Mouse (Mus musculus) lung, embryonic 14.5 days (tissue): ENCODE results near the gene Tor1b. TPM values are rescaled to one million over a fixed set of nuclear protein-coding genes. Genes with fewer than 3 reads are reported as not detected.
A peak's percentile ranks its signal among the peaks of the same experiment; 100 is the strongest.

Experiments used
- ATAC-seq: fragments of 200-750 bp; cut with Nextera tagmentation; 2 replicates; pipeline ENCODE4 v1.8.0; 2017; ENCODE audit warnings: mild to moderate bottlenecking, moderate TSS enrichment, moderate library complexity; ENCODE audit not compliant: insufficient read depth
- DNase-seq: peaks from one replicate; pipeline ENCODE4 v3.0.0-alpha.2; 2015
- H3K27ac ChIP-seq: fragments of 300-500 bp; sonication (generic); 2 replicates; pipeline ENCODE4 v1.5.1; 2014; ENCODE audit warnings: low read depth, mild to moderate bottlenecking, moderate library complexity
- H3K27me3 ChIP-seq: fragments of 300-500 bp; sonication (generic); 2 replicates; pipeline ENCODE4 v1.6.1; 2014; ENCODE audit warnings: low read length, control low read depth; ENCODE audit not compliant: insufficient read depth
- H3K36me3 ChIP-seq: fragments of 300-500 bp; sonication (generic); 2 replicates; pipeline ENCODE4 v1.6.1; 2014; ENCODE audit warnings: control low read depth; ENCODE audit not compliant: insufficient read depth
- H3K4me1 ChIP-seq: fragments of 300-500 bp; sonication (generic); 2 replicates; pipeline ENCODE4 v1.6.1; 2014; ENCODE audit warnings: antibody characterized with exemption, control low read depth; ENCODE audit not compliant: insufficient read depth
- H3K4me2 ChIP-seq: fragments of 300-500 bp; sonication (generic); 2 replicates; pipeline ENCODE4 v1.6.1; 2014; ENCODE audit warnings: mild to moderate bottlenecking
- H3K4me3 ChIP-seq: fragments of 300-500 bp; sonication (generic); 2 replicates; pipeline ENCODE4 v1.5.1; 2014; ENCODE audit warnings: low read depth, low read length
- H3K9ac ChIP-seq: fragments of 300-500 bp; sonication (generic); 2 replicates; pipeline ENCODE4 v1.6.1; 2014
- H3K9me3 ChIP-seq: fragments of 300-500 bp; sonication (generic); 2 replicates; pipeline ENCODE4 v1.6.1; 2016; ENCODE audit warnings: low read depth, low read length, control low read depth
- CTCF ChIP-seq: IDR thresholded peaks from 2 replicates; pipeline ENCODE4 v1.5.1; 2016; ENCODE audit warnings: antibody characterized with exemption, low read depth
- WGBS: fragments of 180-500 bp; shearing (Covaris S2); extraction: QIAGEN DNeasy Blood & Tissue Kit; methylation state at CpG from one replicate; pipeline ENCODE4 v1.1.7; 2014; 5-methylcytosine and 5-hydroxymethylcytosine counted together
- polyA plus RNA-seq: library from polyadenylated mRNA; unstranded; fragments of >200 nt; fragmentation: Nextera tagmentation; extraction: Ambion mirVana; gene quantifications from 2 replicates; pipeline ENCODE4 v1.2.1, GENCODE M21; 2014

Gene Tor1b
- polyA plus RNA-seq, 1 experiment from 2014 or later, result 41.0 TPM

DNA sequence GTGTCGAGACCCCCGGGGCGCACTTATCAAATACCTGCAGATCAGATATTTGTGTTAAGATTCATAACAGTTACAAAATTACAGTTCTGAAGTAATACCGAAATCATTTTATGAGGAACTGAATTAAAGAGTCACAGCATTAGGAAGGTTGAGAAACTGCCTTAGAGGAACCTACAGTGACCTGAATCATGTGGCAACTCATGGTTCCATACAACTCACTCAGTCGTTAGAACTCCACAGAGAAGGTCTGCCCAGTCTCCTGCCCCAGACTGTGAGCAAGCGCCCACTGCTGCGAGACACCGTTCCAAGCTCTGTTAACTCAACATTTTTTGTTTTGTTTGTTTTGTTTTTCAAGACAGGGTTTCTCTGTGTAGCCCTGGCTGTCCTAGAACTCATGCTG is 12.9 kb downstream of the Tor1b start:
- DNase-seq, result no peak
- H3K27ac ChIP-seq, result no peak overlapping the region
- no peak overlapping the region for H3K9ac ChIP-seq
- no peak for ATAC-seq
- no peak overlapping the region for H3K4me2 ChIP-seq
- TF ChIP-seq CTCF, result no peak
- peaks cover 54% of the 10 kb centered on the region for H3K36me3 ChIP-seq
- H3K4me1 ChIP-seq, result peaks cover 10% of the 10 kb centered on the region
- no peak overlapping the region for H3K4me3 ChIP-seq
- H3K9me3 ChIP-seq, result no peaks in the 10 kb centered on the region
- WGBS, result 91% methylated on average over 8 of the region's 8 CpGs
- H3K27me3 ChIP-seq, result no peaks in the 10 kb centered on the region

- H3K4me3 ChIP-seq, result peak overlapping the region; percentile 96
- DNase-seq (peak; percentile 5), ATAC-seq (no peak; the same call in 1 of the 2 replicates)
- peaks cover 43% of the 10 kb centered on the region for H3K36me3 ChIP-seq
- peak overlapping the region; percentile 89 for H3K9ac ChIP-seq
- H3K9me3 ChIP-seq, result no peaks in the 10 kb centered on the region
- H3K27ac ChIP-seq, result peak overlapping the region; percentile 72; the same call in 1 of the 2 replicates
- TF ChIP-seq CTCF, result no peak
- peaks cover 10% of the 10 kb centered on the region for H3K4me1 ChIP-seq
- 18% methylated on average over 16 of the region's 16 CpGs for WGBS
- no peaks in the 10 kb centered on the region for H3K27me3 ChIP-seq
- peak overlapping the region; percentile 93 for H3K4me2 ChIP-seq
Observed at GRCm38 (mm10) chr2:30966826-30967225, 14.1 kb downstream of the Tor1b start.

DNA sequence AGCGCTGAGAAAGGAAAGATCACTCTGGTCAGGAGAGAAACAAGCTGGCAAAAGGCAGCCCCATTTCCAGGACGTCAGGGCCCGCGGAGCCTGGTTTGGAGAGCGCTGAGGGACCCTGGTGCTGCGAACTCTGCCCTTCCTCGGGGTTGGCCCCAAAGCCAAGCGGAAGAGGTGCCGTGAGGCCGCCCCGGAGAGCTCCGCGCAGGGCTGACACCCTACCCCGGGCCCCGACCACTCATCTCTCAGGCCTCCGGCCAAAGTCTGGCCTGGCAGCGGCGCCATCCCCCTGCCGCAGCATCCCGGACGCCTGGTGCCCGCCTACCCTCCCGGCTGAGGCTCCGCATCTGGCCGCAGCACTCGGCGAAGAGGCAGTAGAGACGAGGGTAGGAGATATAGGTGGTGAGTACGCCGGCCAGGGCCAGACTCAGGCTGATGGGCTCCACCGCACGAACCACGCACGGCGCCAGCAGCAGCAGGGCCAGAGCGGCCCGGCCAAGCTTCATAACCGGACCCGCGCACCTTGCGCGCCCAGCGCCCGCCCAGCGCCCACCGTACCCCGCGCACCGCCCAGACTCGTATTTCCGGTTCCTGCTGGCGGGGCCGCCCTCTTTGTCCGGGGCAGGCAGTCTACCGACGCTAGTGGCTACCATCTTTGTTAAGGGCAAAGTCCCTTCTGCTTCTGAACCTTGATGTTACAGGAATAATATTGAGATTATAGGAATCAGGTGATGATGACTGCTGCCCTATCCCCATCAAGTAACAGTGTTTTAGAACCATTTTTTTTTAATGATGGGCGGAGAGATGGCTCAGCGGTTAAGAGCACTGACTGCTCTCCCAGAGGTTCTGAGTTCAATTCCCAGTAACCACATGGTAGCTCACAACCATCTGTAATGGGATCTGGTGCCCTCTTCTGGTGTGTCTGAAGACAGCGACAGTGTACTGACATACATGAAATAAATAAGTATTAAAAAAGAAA is 14.9 kb downstream of the Tor1b start, which contains the start of gene Tor1a:
TSS of gene Tor1a (minus strand) at position 582 of the 976 bp plus-strand sequence.
- H3K9me3 ChIP-seq, result no peaks in the 10 kb centered on the region
- DNase-seq (peak; percentile 95), ATAC-seq (peak; percentile 94)
- H3K9ac ChIP-seq, result peak within 1 kb of the TSS; percentile 89
- TF ChIP-seq CTCF, result peak; percentile 12; the same call in 1 of the 2 replicates
- peak within 1 kb of the TSS; percentile 96 for H3K4me3 ChIP-seq
- peak within 1 kb of the TSS; percentile 93 for H3K4me2 ChIP-seq
- H3K27me3 ChIP-seq, result no peaks in the 10 kb centered on the region
- peaks cover 39% of the 10 kb centered on the region for H3K36me3 ChIP-seq
- peak within 1 kb of the TSS; percentile 72 for H3K27ac ChIP-seq
- WGBS, result 2% methylated on average over 59 of the region's 59 CpGs
- H3K4me1 ChIP-seq, result peaks cover 10% of the 10 kb centered on the region

DNA sequence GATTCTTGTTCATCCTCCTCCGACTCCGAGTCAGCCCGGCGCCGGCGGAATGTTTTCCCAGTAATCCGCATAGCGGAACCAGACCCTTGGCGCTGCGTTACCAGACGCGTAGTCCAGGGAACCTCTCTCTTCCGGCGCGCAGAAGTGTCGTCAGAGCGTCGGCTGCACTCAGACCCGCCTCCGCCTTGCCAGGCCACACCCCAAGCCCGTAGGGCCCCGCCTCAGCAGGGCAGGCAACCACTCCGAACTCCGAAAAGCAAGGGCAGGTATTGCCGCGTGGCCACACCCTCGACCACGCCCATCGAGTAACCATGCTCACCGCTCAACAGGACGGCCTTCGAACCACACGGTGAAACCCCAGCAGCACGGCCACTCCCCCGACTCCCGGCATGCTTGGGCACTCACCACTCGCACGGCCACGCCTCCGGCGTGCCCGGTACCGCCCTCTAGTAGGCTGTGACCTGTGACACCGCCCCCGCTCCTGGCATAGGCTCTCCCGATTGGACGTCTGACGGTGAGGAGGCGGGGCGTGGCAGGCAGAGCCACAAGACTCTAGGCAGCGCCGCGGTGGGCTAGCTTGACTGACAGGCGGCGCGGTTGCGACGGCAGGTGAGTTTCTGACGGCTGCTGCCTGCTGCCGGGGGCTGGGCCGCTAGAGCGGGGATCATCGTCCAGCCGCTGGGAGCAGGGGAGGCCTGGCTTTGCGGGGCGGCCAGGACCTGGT is 29.2 kb downstream of the Tor1b start, which contains the start of the genes BC005624 and Usp20:
TSS of gene BC005624 (minus strand) at position 412 of the 724 bp plus-strand sequence.
TSS of gene Usp20 (plus strand) at position 490 of the 724 bp plus-strand sequence.
- peak within 1 kb of the TSS; percentile 65 for H3K4me3 ChIP-seq
- H3K9me3 ChIP-seq, result no peaks in the 10 kb centered on the region
- H3K36me3 ChIP-seq, result peaks cover 21% of the 10 kb centered on the region
- H3K4me1 ChIP-seq, result peaks cover 7% of the 10 kb centered on the region
- under 1% methylated on average over 66 of the region's 66 CpGs for whole genome bisulfite sequencing
- peak; percentile 100 for DNase-seq
- no peak within 1 kb of the TSS for H3K27ac ChIP-seq
- peak within 1 kb of the TSS; percentile 86 for H3K4me2 ChIP-seq
- peak within 1 kb of the TSS; percentile 61 for H3K9ac ChIP-seq
- no peaks in the 10 kb centered on the region for H3K27me3 ChIP-seq
- TF ChIP-seq CTCF, result 0 out of 2 replicates have a peak, but pooled peaks have one; percentile 31
- ATAC-seq, result peak; percentile 98

GRCm38 (mm10) chr2:30983024-30983423 is 30.3 kb downstream of the Tor1b start:
- H3K9ac ChIP-seq, result no peak overlapping the region
- H3K4me2 ChIP-seq, result peak overlapping the region; percentile 86
- ATAC-seq (no peak), DNase-seq (peak; percentile 3)
- no peaks in the 10 kb centered on the region for H3K27me3 ChIP-seq
- no peak overlapping the region for H3K27ac ChIP-seq
- peaks cover 7% of the 10 kb centered on the region for H3K4me1 ChIP-seq
- H3K4me3 ChIP-seq, result peak overlapping the region; percentile 65
- 33% methylated on average over 7 of the region's 7 CpGs for WGBS
- no peaks in the 10 kb centered on the region for H3K9me3 ChIP-seq
- TF ChIP-seq CTCF, result no peak
- H3K36me3 ChIP-seq, result peaks cover 14% of the 10 kb centered on the region

GRCm38 (mm10) chr2:30985111-30986020 is 32.6 kb downstream of the Tor1b start:
- Histone ChIP-seq H3K4me2 (peak overlapping the region; percentile 32; the same call in 1 of the 2 replicates), H3K4me3 (no peak overlapping the region), H3K36me3 (no peaks in the 10 kb centered on the region), H3K9me3 (no peaks in the 10 kb centered on the region), H3K27ac (peak overlapping the region; percentile 60; the same call in 1 of the 2 replicates), H3K4me1 (peaks cover 7% of the 10 kb centered on the region), H3K9ac (no peak overlapping the region), H3K27me3 (no peaks in the 10 kb centered on the region)
- WGBS, result 19% methylated on average over 17 of the region's 17 CpGs
- peak; percentile 63 for DNase-seq
- ATAC-seq, result no peak
- TF ChIP-seq CTCF, result no peak
